Mouse (Mus musculus) midbrain, embryonic 14.5 days (tissue): ENCODE results near the gene Gkn2. TPM values are rescaled to one million over a fixed set of nuclear protein-coding genes. Genes with fewer than 3 reads are reported as not detected.

ENCODE experiments used
- ATAC-seq: fragments of 200-750 bp; cut with Nextera tagmentation; 2 replicates; pipeline ENCODE4 v1.8.0; 2017; ENCODE audit warnings: moderate number of reproducible peaks, moderate library complexity; ENCODE audit not compliant: low FRiP score, low TSS enrichment
- DNase-seq: peaks from one replicate; pipeline ENCODE4 v3.0.0-alpha.2; 2015
- H3K27ac ChIP-seq: fragments of 300-500 bp; sonication (generic); replicated peaks from 2 replicates; pipeline ENCODE4 v1.5.1; 2014; ENCODE audit warnings: mild to moderate bottlenecking, low read depth, low read length, moderate library complexity
- H3K27me3 ChIP-seq: fragments of 300-500 bp; sonication (generic); 2 replicates; pipeline ENCODE4 v1.6.1; 2014; ENCODE audit warnings: low read length, control low read depth, mixed read lengths; ENCODE audit not compliant: control insufficient read depth, insufficient read depth
- H3K36me3 ChIP-seq: fragments of 300-500 bp; sonication (generic); 2 replicates; pipeline ENCODE4 v1.6.1; 2014; ENCODE audit warnings: low read length, control low read depth; ENCODE audit not compliant: control insufficient read depth, insufficient read depth
- H3K4me1 ChIP-seq: fragments of 300-500 bp; sonication (generic); 2 replicates; pipeline ENCODE4 v1.6.1; 2014; ENCODE audit warnings: mild to moderate bottlenecking, antibody characterized with exemption, low read length, control low read depth; ENCODE audit not compliant: control insufficient read depth, insufficient read depth
- H3K4me2 ChIP-seq: fragments of 300-500 bp; sonication (generic); 2 replicates; pipeline ENCODE4 v1.6.1; 2014; ENCODE audit warnings: mild to moderate bottlenecking, low read length, moderate library complexity
- H3K4me3 ChIP-seq: fragments of 300-500 bp; sonication (generic); replicated peaks from 2 replicates; pipeline ENCODE4 v1.5.1; 2014; ENCODE audit warnings: low read depth, low read length
- H3K9ac ChIP-seq: fragments of 300-500 bp; sonication (generic); replicated peaks from 2 replicates; pipeline ENCODE4 v1.6.1; 2014; ENCODE audit warnings: mild to moderate bottlenecking, low read length, moderate library complexity
- H3K9me3 ChIP-seq: fragments of 300-500 bp; sonication (generic); 2 replicates; pipeline ENCODE4 v1.6.1; 2016; ENCODE audit warnings: low read length, control low read depth, mixed read lengths; ENCODE audit not compliant: control insufficient read depth
- WGBS: fragments of 180-500 bp; shearing (Covaris S2); extraction: QIAGEN DNeasy Blood & Tissue Kit; methylation state at CpG from one replicate; pipeline ENCODE4 v1.1.7; 2014; 5-methylcytosine and 5-hydroxymethylcytosine counted together
- polyA plus RNA-seq: library from polyadenylated mRNA; unstranded; fragments of >200 nt; fragmentation: Nextera tagmentation; extraction: Ambion mirVana; gene quantifications from 2 replicates; pipeline ENCODE4 v1.2.1, GENCODE M21; 2014

Gene Gkn2
- polyA plus RNA-seq, 1 experiment from 2014 or later = not detected

GRCm38 (mm10) chr6:87424037-87424816 is 51.1 kb downstream of the Gkn2 start:
- peak; percentile 67 for DNase-seq
- Histone ChIP-seq H3K4me3 (no peak overlapping the region), H3K9me3 (no peaks in the 10 kb centered on the region), H3K4me2 (peak overlapping the region; percentile 30), H3K36me3 (no peaks in the 10 kb centered on the region), H3K4me1 (no peaks in the 10 kb centered on the region), H3K9ac (no peak overlapping the region), H3K27ac (no peak overlapping the region), H3K27me3 (no peaks in the 10 kb centered on the region)
- WGBS = 50% methylated on average over 19 of the region's 19 CpGs
- ATAC-seq = no peak

GRCm38 (mm10) chr6:87426954-87427353 is 53.8 kb downstream of the Gkn2 start:
- no peaks in the 10 kb centered on the region for H3K36me3 ChIP-seq
- WGBS = 85% methylated on average over 5 of the region's 5 CpGs
- H3K27me3 ChIP-seq = no peaks in the 10 kb centered on the region
- H3K9ac ChIP-seq = no peak overlapping the region
- DNase-seq (no peak), ATAC-seq (no peak)
- H3K4me1 ChIP-seq = no peaks in the 10 kb centered on the region
- H3K4me3 ChIP-seq = no peak overlapping the region
- no peak overlapping the region for H3K27ac ChIP-seq
- H3K4me2 ChIP-seq = no peak overlapping the region
- H3K9me3 ChIP-seq = no peaks in the 10 kb centered on the region

- WGBS = 53% methylated on average over 8 of the region's 8 CpGs
Measured at GRCm38 (mm10) chr6:87427616-87428015, 54.5 kb downstream of the Gkn2 start.

GRCm38 (mm10) chr6:87428487-87429044 is 55.4 kb downstream of the Gkn2 start, which contains the start of gene Bmp10:
Bmp10 (plus strand) TSS chr6:87428994.
- no peaks in the 10 kb centered on the region for H3K9me3 ChIP-seq
- 78% methylated on average over 7 of the region's 7 CpGs for WGBS
- H3K9ac ChIP-seq = no peak within 1 kb of the TSS
- DNase-seq (no peak), ATAC-seq (no peak)
- no peaks in the 10 kb centered on the region for H3K4me1 ChIP-seq
- no peak within 1 kb of the TSS for H3K27ac ChIP-seq
- H3K4me3 ChIP-seq = no peak within 1 kb of the TSS
- H3K4me2 ChIP-seq = no peak within 1 kb of the TSS
- H3K27me3 ChIP-seq = no peaks in the 10 kb centered on the region
- no peaks in the 10 kb centered on the region for H3K36me3 ChIP-seq

More at GRCm38 (mm10) chr6:87427616-87428015, 54.5 kb downstream of the Gkn2 start:
- H3K9me3 ChIP-seq = no peaks in the 10 kb centered on the region
- no peaks in the 10 kb centered on the region for H3K36me3 ChIP-seq
- H3K4me2 ChIP-seq = no peak overlapping the region
- ATAC-seq (no peak), DNase-seq (no peak)
- H3K27ac ChIP-seq = no peak overlapping the region
- no peak overlapping the region for H3K9ac ChIP-seq
- no peaks in the 10 kb centered on the region for H3K4me1 ChIP-seq
- H3K4me3 ChIP-seq = no peak overlapping the region
- H3K27me3 ChIP-seq = no peaks in the 10 kb centered on the region

Other genes with a start within 250 kb of the Gkn2 start
- 2.7 and 3.6 TPM in 2 replicates for gene Antxr1, start 37.5 kb upstream of the Gkn2 start, polyA plus RNA-seq
- not detected in 2 replicates for gene Gkn1, start 22.4 kb upstream of the Gkn2 start, polyA plus RNA-seq
- gene Gkn3, start 15.6 kb downstream of the Gkn2 start, polyA plus RNA-seq = 0.27 TPM in 1 of 2 replicates, not detected in the other
- not detected in 2 replicates for gene Bmp10, start 55.6 kb downstream of the Gkn2 start, polyA plus RNA-seq
- gene Arhgap25, start 159.9 kb downstream of the Gkn2 start, polyA plus RNA-seq = 1.1 and 2.4 TPM in 2 replicates
- gene Prokr1, start 217.4 kb downstream of the Gkn2 start, polyA plus RNA-seq = 1.00 and 1.5 TPM in 2 replicates